Mouse (Mus musculus) lung, embryonic 15.5 days (tissue): Measurements from ENCODE around the gene Cxcr6. TPM values are rescaled to one million over a fixed set of nuclear protein-coding genes. Genes with fewer than 3 reads are reported as not detected.
"Not testable (repeated sequence)": the region's sequence is repeated elsewhere in the genome, so short reads cannot be mapped to it uniquely, and the experiment has no call there.

ENCODE experiments used
- ATAC-seq: fragments of 200-750 bp; cut with Nextera tagmentation; 2 replicates; pipeline ENCODE4 v1.8.0; 2017; ENCODE audit warnings: moderate number of reproducible peaks, borderline replicate concordance; ENCODE audit not compliant: low FRiP score, low TSS enrichment; ENCODE audit errors: extremely low read depth
- H3K27ac ChIP-seq: fragments of 300-500 bp; sonication (generic); 2 replicates; pipeline ENCODE4 v1.5.1; 2015; ENCODE audit warnings: moderate library complexity, mild to moderate bottlenecking, inconsistent platforms
- H3K27me3 ChIP-seq: fragments of 300-500 bp; sonication (generic); 2 replicates; pipeline ENCODE4 v1.6.1; 2015; ENCODE audit warnings: inconsistent platforms
- H3K36me3 ChIP-seq: fragments of 300-500 bp; sonication (generic); 2 replicates; pipeline ENCODE4 v1.6.1; 2015; ENCODE audit warnings: inconsistent platforms
- H3K4me1 ChIP-seq: fragments of 300-500 bp; sonication (generic); 2 replicates; pipeline ENCODE4 v1.6.1; 2015; ENCODE audit warnings: inconsistent platforms
- H3K4me2 ChIP-seq: fragments of 300-500 bp; sonication (generic); 2 replicates; pipeline ENCODE4 v1.6.1; 2015; ENCODE audit warnings: inconsistent platforms, mild to moderate bottlenecking, moderate library complexity
- H3K4me3 ChIP-seq: fragments of 300-500 bp; sonication (generic); 2 replicates; pipeline ENCODE4 v1.5.1; 2015; ENCODE audit warnings: mild to moderate bottlenecking, inconsistent platforms
- H3K9ac ChIP-seq: fragments of 300-500 bp; sonication (generic); 2 replicates; pipeline ENCODE4 v1.6.1; 2015; ENCODE audit warnings: inconsistent platforms
- H3K9me3 ChIP-seq: fragments of 300-500 bp; sonication (generic); 2 replicates; pipeline ENCODE4 v1.6.1; 2016; ENCODE audit warnings: inconsistent platforms
- WGBS: fragments of 180-500 bp; shearing (Covaris S2); methylation state at CpG from one replicate; pipeline ENCODE4 v1.1.7; 2015; 5-methylcytosine and 5-hydroxymethylcytosine counted together
- polyA plus RNA-seq: library from polyadenylated mRNA; unstranded; fragments of >200 nt; fragmentation: Nextera tagmentation; extraction: Ambion mirVana; gene quantifications from 2 replicates; pipeline ENCODE4 v1.2.1, GENCODE M21; 2015

Gene Cxcr6
- polyA plus RNA-seq, result 0.33 and 0.42 TPM in 2 replicates

GRCm38 (mm10) chr9:123806267-123806666 lies at the start of gene Cxcr6:
Gene Cxcr6 (plus strand): TSS chr9:123806475.
- Histone ChIP-seq H3K9me3 (no peaks in the 10 kb centered on the region), H3K4me3 (no peak within 1 kb of the TSS), H3K9ac (no peak within 1 kb of the TSS), H3K27ac (no peak within 1 kb of the TSS), H3K4me1 (no peaks in the 10 kb centered on the region), H3K4me2 (no peak within 1 kb of the TSS), H3K36me3 (peaks cover 15% of the 10 kb centered on the region; the same call in 1 of the 2 replicates), H3K27me3 (no peaks in the 10 kb centered on the region)
- ATAC-seq, result no peak
- WGBS, result 89% methylated on average over 5 of the region's 5 CpGs

GRCm38 (mm10) chr9:123756752-123757151 lies 49.5 kb upstream of the Cxcr6 start:
- Histone ChIP-seq H3K4me1 (no peaks in the 10 kb centered on the region), H3K27me3 (no peaks in the 10 kb centered on the region), H3K4me3 (no peak overlapping the region), H3K9me3 (no peaks in the 10 kb centered on the region), H3K36me3 (no peaks in the 10 kb centered on the region), H3K4me2 (no peak overlapping the region), H3K9ac (no peak overlapping the region), H3K27ac (no peak overlapping the region)
- 59% methylated on average over 3 of the region's 3 CpGs for WGBS
- no peak for ATAC-seq

GRCm38 (mm10) chr9:123757326-123757725 lies 48.9 kb upstream of the Cxcr6 start:
- ATAC-seq, result no peak

GRCm38 (mm10) chr9:123758156-123758555 lies 48.1 kb upstream of the Cxcr6 start:
- 63% methylated on average over 1 of the region's 1 CpGs for WGBS
- H3K27me3 ChIP-seq, result no peaks in the 10 kb centered on the region
- H3K9ac ChIP-seq, result no peak overlapping the region
- H3K4me3 ChIP-seq, result no peak overlapping the region
- no peaks in the 10 kb centered on the region for H3K36me3 ChIP-seq
- ATAC-seq, result no peak
- H3K9me3 ChIP-seq, result no peaks in the 10 kb centered on the region
- H3K27ac ChIP-seq, result no peak overlapping the region
- H3K4me1 ChIP-seq, result 0 out of 2 replicates have a peak, but pooled peaks cover 3% of the 10 kb centered on the region
- H3K4me2 ChIP-seq, result no peak overlapping the region

More at GRCm38 (mm10) chr9:123757326-123757725, 48.9 kb upstream of the Cxcr6 start:
- no peaks in the 10 kb centered on the region for H3K9me3 ChIP-seq
- H3K4me3 ChIP-seq, result no peak overlapping the region
- no peak overlapping the region for H3K4me2 ChIP-seq
- 38% methylated on average over 2 of the region's 2 CpGs for WGBS
- no peak overlapping the region for H3K9ac ChIP-seq
- no peaks in the 10 kb centered on the region for H3K27me3 ChIP-seq
- no peaks in the 10 kb centered on the region for H3K36me3 ChIP-seq
- no peaks in the 10 kb centered on the region for H3K4me1 ChIP-seq
- H3K27ac ChIP-seq, result no peak overlapping the region

- H3K4me2 ChIP-seq, result no peak overlapping the region
- WGBS, result 59% methylated on average over 4 of the region's 4 CpGs
These were observed 47.6 kb upstream of the Cxcr6 start for GRCm38 (mm10) chr9:123758645-123759044.

GRCm38 (mm10) chr9:123760806-123761205 lies 45.5 kb upstream of the Cxcr6 start:
- Histone ChIP-seq H3K27me3 (no peaks in the 10 kb centered on the region), H3K4me1 (0 out of 2 replicates have a peak, but pooled peaks cover 3% of the 10 kb centered on the region), H3K4me2 (no peak overlapping the region), H3K36me3 (no peaks in the 10 kb centered on the region), H3K4me3 (no peak overlapping the region), H3K27ac (no peak overlapping the region), H3K9ac (no peak overlapping the region), H3K9me3 (no peaks in the 10 kb centered on the region)
- WGBS, result 83% methylated on average over 3 of the region's 3 CpGs
- no peak for ATAC-seq

More at GRCm38 (mm10) chr9:123758645-123759044, 47.6 kb upstream of the Cxcr6 start:
- no peaks in the 10 kb centered on the region for H3K36me3 ChIP-seq
- H3K27me3 ChIP-seq, result no peaks in the 10 kb centered on the region
- 0 out of 2 replicates have a peak, but pooled peaks cover 3% of the 10 kb centered on the region for H3K4me1 ChIP-seq
- no peak overlapping the region for H3K9ac ChIP-seq
- no peak overlapping the region for H3K4me3 ChIP-seq
- ATAC-seq, result no peak
- no peak overlapping the region for H3K27ac ChIP-seq
- H3K9me3 ChIP-seq, result no peaks in the 10 kb centered on the region

GRCm38 (mm10) chr9:123762886-123763285 lies 43.4 kb upstream of the Cxcr6 start:
- no peak overlapping the region for H3K9ac ChIP-seq
- no peaks in the 10 kb centered on the region for H3K27me3 ChIP-seq
- H3K4me1 ChIP-seq, result 0 out of 2 replicates have a peak, but pooled peaks cover 3% of the 10 kb centered on the region
- H3K4me3 ChIP-seq, result no peak overlapping the region
- no peaks in the 10 kb centered on the region for H3K9me3 ChIP-seq
- no peak overlapping the region for H3K4me2 ChIP-seq
- no peaks in the 10 kb centered on the region for H3K36me3 ChIP-seq
- no peak for ATAC-seq
- 77% methylated on average over 4 of the region's 4 CpGs for WGBS
- H3K27ac ChIP-seq, result no peak overlapping the region

GRCm38 (mm10) chr9:123763771-123764170 lies 42.5 kb upstream of the Cxcr6 start:
- Histone ChIP-seq H3K27me3 (no peaks in the 10 kb centered on the region), H3K4me2 (no peak overlapping the region), H3K27ac (no peak overlapping the region), H3K9ac (no peak overlapping the region), H3K4me3 (no peak overlapping the region), H3K4me1 (0 out of 2 replicates have a peak, but pooled peaks cover 3% of the 10 kb centered on the region), H3K9me3 (no peaks in the 10 kb centered on the region), H3K36me3 (no peaks in the 10 kb centered on the region)
- 67% methylated on average over 3 of the region's 3 CpGs for WGBS
- no peak for ATAC-seq

- H3K4me3 ChIP-seq, result no peak overlapping the region
- H3K27ac ChIP-seq, result no peak overlapping the region
- H3K27me3 ChIP-seq, result no peaks in the 10 kb centered on the region
- no peaks in the 10 kb centered on the region for H3K9me3 ChIP-seq
- H3K36me3 ChIP-seq, result no peaks in the 10 kb centered on the region
- no peak overlapping the region for H3K4me2 ChIP-seq
- no peak for ATAC-seq
- 0 out of 2 replicates have a peak, but pooled peaks cover 3% of the 10 kb centered on the region for H3K4me1 ChIP-seq
- H3K9ac ChIP-seq, result no peak overlapping the region
- 69% methylated on average over 3 of the region's 3 CpGs for WGBS
These were observed 39.3 kb upstream of the Cxcr6 start for GRCm38 (mm10) chr9:123766996-123767395.

GRCm38 (mm10) chr9:123768443-123768842 lies 37.8 kb upstream of the Cxcr6 start:
- Histone ChIP-seq H3K4me1 (no peaks in the 10 kb centered on the region), H3K4me2 (no peak overlapping the region), H3K27me3 (no peaks in the 10 kb centered on the region), H3K36me3 (no peaks in the 10 kb centered on the region), H3K27ac (no peak overlapping the region), H3K9ac (no peak overlapping the region), H3K9me3 (no peaks in the 10 kb centered on the region), H3K4me3 (no peak overlapping the region)
- WGBS, result 74% methylated on average over 1 of the region's 1 CpGs
- no peak for ATAC-seq

- no peaks in the 10 kb centered on the region for H3K36me3 ChIP-seq
- H3K4me2 ChIP-seq, result no peak overlapping the region
- H3K4me3 ChIP-seq, result no peak overlapping the region
- no peak for ATAC-seq
- no peaks in the 10 kb centered on the region for H3K9me3 ChIP-seq
- H3K4me1 ChIP-seq, result no peaks in the 10 kb centered on the region
- no peak overlapping the region for H3K27ac ChIP-seq
- H3K9ac ChIP-seq, result no peak overlapping the region
- no peaks in the 10 kb centered on the region for H3K27me3 ChIP-seq
- WGBS, result 24% methylated on average over 6 of the region's 6 CpGs
These were observed 36.7 kb upstream of the Cxcr6 start for GRCm38 (mm10) chr9:123769532-123769931.

GRCm38 (mm10) chr9:123773299-123773698 lies 33.0 kb upstream of the Cxcr6 start:
- H3K4me3 ChIP-seq, H3K4me2 ChIP-seq, H3K4me1 ChIP-seq, H3K27me3 ChIP-seq, H3K9me3 ChIP-seq, ATAC-seq, H3K27ac ChIP-seq, H3K36me3 ChIP-seq, H3K9ac ChIP-seq: not testable (repeated sequence)
- 25% methylated on average over 2 of the region's 2 CpGs for WGBS
